Mouse (Mus musculus): Measurements from ENCODE around the gene Tmtc3. TPM values are rescaled to one million over a fixed set of nuclear protein-coding genes. Genes with fewer than 3 reads are reported as not detected.

The Tmtc3 gene
- 12.4 and 13.6 TPM in 2 replicates for polyA plus RNA-seq (2016; fragmentation: Nextera tagmentation; extraction: Ambion mirVana)

- under 1% methylated on average over 63 of the region's 63 CpGs for WGBS
- no peaks in the 10 kb centered on the region for H3K36me3 ChIP-seq
- H3K9ac ChIP-seq, result peak within 1 kb of the TSS; percentile 71
- peaks cover 4% of the 10 kb centered on the region; the same call in 1 of the 2 replicates for H3K4me1 ChIP-seq
- no peak within 1 kb of the TSS for H3K27ac ChIP-seq
- no peaks in the 10 kb centered on the region for H3K27me3 ChIP-seq (replicated peaks)
- peak within 1 kb of the TSS; percentile 80 for H3K4me2 ChIP-seq (replicated peaks)
- ATAC-seq (ENCODE audit: low FRiP score, low read depth), result peak; percentile 99
- peak within 1 kb of the TSS; percentile 77 for H3K4me3 ChIP-seq
- H3K9me3 ChIP-seq, result no peaks in the 10 kb centered on the region
Measured at GRCm38 (mm10) chr10:100487097-100487978, at the start of gene Tmtc3, which contains the start of gene Cep290. Tmtc3 (minus strand) TSS chr10:100487350. Cep290 (plus strand) TSS chr10:100487558.

GRCm38 (mm10) chr10:100524499-100525390, 37.6 kb upstream of the Tmtc3 start:
- 90% methylated on average over 9 of the region's 9 CpGs for WGBS

DNA sequence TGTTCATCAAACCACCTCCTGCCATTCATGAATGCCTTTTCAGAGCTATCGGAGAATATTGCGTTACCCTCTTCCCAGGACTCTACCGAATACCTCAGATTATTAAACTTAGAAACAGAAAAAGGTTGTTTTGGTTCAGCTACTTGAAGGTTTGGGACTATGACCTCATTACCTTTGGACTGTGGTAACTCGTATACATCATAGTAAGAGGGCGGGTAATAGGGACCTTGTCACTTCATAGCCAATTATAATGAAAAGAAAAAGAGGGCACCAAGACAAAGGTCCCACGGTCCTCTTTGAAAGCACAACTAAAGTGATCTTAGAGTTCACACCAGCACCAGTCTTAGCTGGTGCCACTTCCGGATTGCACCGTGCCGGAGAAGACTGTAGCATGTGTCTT, 35.2 kb upstream of the Tmtc3 start:
- H3K27ac ChIP-seq, result no peak overlapping the region
- ATAC-seq (ENCODE audit: low FRiP score, low read depth), result no peak
- WGBS, result 92% methylated on average over 9 of the region's 9 CpGs

More at GRCm38 (mm10) chr10:100524499-100525390, 37.6 kb upstream of the Tmtc3 start:
- ATAC-seq (ENCODE audit: low FRiP score, low read depth), result no peak
- no peak overlapping the region for H3K9ac ChIP-seq
- H3K4me3 ChIP-seq, result no peak overlapping the region
- H3K9me3 ChIP-seq, result no peaks in the 10 kb centered on the region
- H3K27ac ChIP-seq, result no peak overlapping the region
- H3K36me3 ChIP-seq, result peaks cover 4% of the 10 kb centered on the region; the same call in 1 of the 2 replicates
- no peaks in the 10 kb centered on the region for H3K27me3 ChIP-seq (replicated peaks)
- H3K4me2 ChIP-seq (replicated peaks), result no peak overlapping the region
- H3K4me1 ChIP-seq, result no peaks in the 10 kb centered on the region

DNA sequence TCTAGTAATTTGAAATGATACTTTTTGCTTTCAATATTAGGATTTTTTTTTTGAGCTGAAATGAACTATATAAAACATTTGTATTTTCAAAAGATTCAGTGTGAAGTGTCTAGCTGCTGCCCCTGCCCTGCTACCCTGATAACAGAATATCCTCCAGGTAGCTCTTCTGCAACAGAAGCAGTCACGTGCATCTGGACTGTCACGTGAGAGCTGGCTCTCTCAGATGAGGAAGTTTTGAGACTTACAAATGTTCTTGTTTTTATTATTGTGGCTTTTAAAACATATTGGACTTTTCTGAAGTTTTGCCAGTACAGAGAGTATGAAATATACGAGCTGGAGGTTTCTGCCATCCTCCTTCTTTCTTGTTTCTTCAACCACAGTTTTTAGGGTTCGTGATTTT, 34.5 kb upstream of the Tmtc3 start:
- Histone ChIP-seq H3K36me3 (peaks cover 7% of the 10 kb centered on the region; the same call in 1 of the 2 replicates), H3K9ac (no peak overlapping the region), H3K9me3 (no peaks in the 10 kb centered on the region), H3K4me1 (no peaks in the 10 kb centered on the region), H3K4me3 (no peak overlapping the region), H3K27ac (no peak overlapping the region), H3K27me3 (replicated peaks) (no peaks in the 10 kb centered on the region), H3K4me2 (replicated peaks) (no peak overlapping the region)
- ATAC-seq (ENCODE audit: low FRiP score, low read depth), result no peak
- WGBS, result 90% methylated on average over 4 of the region's 4 CpGs

More for the DNA sequence above, 35.2 kb upstream of the Tmtc3 start:
- no peak overlapping the region for H3K4me2 ChIP-seq (replicated peaks)
- no peak overlapping the region for H3K4me3 ChIP-seq
- H3K27me3 ChIP-seq (replicated peaks), result no peaks in the 10 kb centered on the region
- no peaks in the 10 kb centered on the region for H3K9me3 ChIP-seq
- no peaks in the 10 kb centered on the region for H3K4me1 ChIP-seq
- H3K9ac ChIP-seq, result no peak overlapping the region
- H3K36me3 ChIP-seq, result peaks cover 7% of the 10 kb centered on the region; the same call in 1 of the 2 replicates

GRCm38 (mm10) chr10:100508170-100508569, 21.0 kb upstream of the Tmtc3 start:
- Histone ChIP-seq H3K4me2 (replicated peaks) (no peak overlapping the region), H3K27ac (no peak overlapping the region), H3K4me3 (no peak overlapping the region), H3K36me3 (peaks cover 24% of the 10 kb centered on the region), H3K4me1 (no peaks in the 10 kb centered on the region), H3K9ac (no peak overlapping the region), H3K9me3 (no peaks in the 10 kb centered on the region), H3K27me3 (replicated peaks) (no peaks in the 10 kb centered on the region)
- WGBS, result 94% methylated on average over 1 of the region's 1 CpGs
- no peak for ATAC-seq (ENCODE audit: low FRiP score, low read depth)

DNA sequence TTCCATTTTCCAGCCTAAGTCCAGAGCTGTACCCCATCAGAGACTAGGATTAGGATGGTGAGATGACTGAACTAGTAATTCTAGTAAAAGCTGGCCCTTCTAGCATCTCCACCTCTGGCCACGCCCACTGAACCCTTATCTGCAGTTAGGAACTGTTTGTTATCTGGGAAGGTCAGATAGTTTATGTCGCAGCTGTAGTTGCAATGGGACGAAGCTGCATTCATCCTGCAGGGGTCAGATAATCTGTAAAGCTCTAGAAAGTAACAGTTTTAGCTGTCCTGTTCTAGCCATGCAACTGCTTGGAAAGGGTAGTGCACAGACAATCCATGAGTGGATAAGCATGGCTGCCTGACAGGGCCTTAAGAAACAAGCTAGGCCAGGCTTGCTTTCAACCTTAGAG, 11.2 kb upstream of the Tmtc3 start:
- no peak for ATAC-seq (ENCODE audit: low FRiP score, low read depth)
- 82% methylated on average over 3 of the region's 3 CpGs for whole genome bisulfite sequencing

DNA sequence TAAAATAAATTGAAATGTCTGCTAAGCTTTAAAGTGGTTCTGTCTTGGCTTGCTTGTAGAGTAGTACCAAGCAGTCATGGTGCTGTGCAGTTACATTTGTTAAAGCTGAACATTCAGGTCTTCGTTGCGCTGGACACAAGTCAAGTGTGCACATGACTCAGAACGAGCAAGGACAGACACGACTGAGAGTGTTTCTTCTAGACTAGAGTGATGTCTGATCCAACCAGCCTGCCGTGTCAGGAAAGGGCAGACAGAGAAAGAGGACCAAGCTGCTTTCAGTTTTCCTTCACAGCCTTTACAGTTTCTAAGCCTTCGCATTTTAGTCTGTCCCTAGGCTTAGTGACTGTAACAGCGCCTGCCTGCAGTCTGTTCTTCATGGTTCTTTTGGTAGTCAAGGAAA, 4.8 kb upstream of the Tmtc3 start:
- no peaks in the 10 kb centered on the region for H3K27me3 ChIP-seq (replicated peaks)
- H3K4me3 ChIP-seq, result no peak overlapping the region
- no peak overlapping the region for H3K27ac ChIP-seq
- H3K9ac ChIP-seq, result no peak overlapping the region
- no peaks in the 10 kb centered on the region for H3K4me1 ChIP-seq
- 94% methylated on average over 7 of the region's 7 CpGs for WGBS
- ATAC-seq (ENCODE audit: low FRiP score, low read depth), result no peak
- H3K9me3 ChIP-seq, result no peaks in the 10 kb centered on the region
- no peak overlapping the region for H3K4me2 ChIP-seq (replicated peaks)
- H3K36me3 ChIP-seq, result peaks cover 9% of the 10 kb centered on the region

More for the DNA sequence above, 11.2 kb upstream of the Tmtc3 start:
- no peaks in the 10 kb centered on the region for H3K9me3 ChIP-seq
- H3K27ac ChIP-seq, result no peak overlapping the region
- no peak overlapping the region for H3K4me3 ChIP-seq
- no peaks in the 10 kb centered on the region for H3K27me3 ChIP-seq (replicated peaks)
- no peak overlapping the region for H3K4me2 ChIP-seq (replicated peaks)
- peaks cover 35% of the 10 kb centered on the region for H3K36me3 ChIP-seq
- H3K4me1 ChIP-seq, result no peaks in the 10 kb centered on the region
- no peak overlapping the region for H3K9ac ChIP-seq

DNA sequence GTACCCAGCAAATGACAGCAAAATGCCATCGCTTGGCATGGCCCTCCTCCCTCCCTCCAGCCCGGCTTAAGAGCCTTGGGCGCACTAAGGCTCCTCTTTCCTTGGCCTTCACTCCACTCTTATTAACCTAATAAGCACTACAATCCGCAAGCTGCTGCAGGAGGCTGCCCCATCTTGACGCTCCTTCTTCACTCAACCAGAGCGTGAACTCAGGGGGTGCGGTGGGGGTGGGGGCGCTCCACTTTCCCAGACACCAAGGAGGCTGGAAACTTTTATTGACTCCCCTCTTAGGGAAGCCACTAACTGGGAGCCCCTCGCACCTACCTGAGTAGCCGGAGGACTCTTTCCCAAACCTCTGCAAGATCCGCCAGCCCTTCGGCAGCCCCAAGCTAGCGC, 451 bp downstream of the Tmtc3 start:
- H3K4me2 ChIP-seq (replicated peaks), result peak overlapping the region; percentile 80
- H3K9me3 ChIP-seq, result no peaks in the 10 kb centered on the region
- WGBS, result 0% methylated on average over 13 of the region's 13 CpGs
- H3K4me1 ChIP-seq, result peaks cover 4% of the 10 kb centered on the region; the same call in 1 of the 2 replicates
- ATAC-seq (ENCODE audit: low FRiP score, low read depth), result peak; percentile 46
- no peaks in the 10 kb centered on the region for H3K27me3 ChIP-seq (replicated peaks)
- H3K9ac ChIP-seq, result peak overlapping the region; percentile 71
- H3K27ac ChIP-seq, result no peak overlapping the region
- H3K36me3 ChIP-seq, result no peaks in the 10 kb centered on the region
- H3K4me3 ChIP-seq, result peak overlapping the region; percentile 77

DNA sequence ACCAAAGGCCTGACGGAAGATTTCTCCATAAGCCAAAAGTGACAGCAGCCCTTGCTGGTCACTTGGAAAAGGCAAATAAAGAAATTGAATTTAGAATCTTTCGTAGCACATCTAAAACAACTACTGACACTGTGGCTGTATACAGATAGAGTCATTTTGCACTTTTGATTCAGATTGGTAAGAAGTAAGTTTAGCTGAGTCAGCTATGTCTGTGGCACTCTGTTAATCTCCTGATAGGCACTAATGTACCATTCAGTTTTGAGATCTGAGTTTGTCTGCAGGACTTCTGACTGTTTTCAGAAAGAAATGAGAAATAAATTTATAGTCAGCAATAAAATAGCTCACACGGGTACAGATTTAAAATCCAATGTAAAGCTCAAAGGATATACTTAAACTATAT, 7.6 kb downstream of the Tmtc3 start:
- Histone ChIP-seq H3K27ac (no peak overlapping the region), H3K27me3 (replicated peaks) (no peaks in the 10 kb centered on the region), H3K4me3 (no peak overlapping the region), H3K9me3 (no peaks in the 10 kb centered on the region), H3K9ac (no peak overlapping the region), H3K4me1 (no peaks in the 10 kb centered on the region), H3K4me2 (replicated peaks) (no peak overlapping the region), H3K36me3 (peaks cover 12% of the 10 kb centered on the region)
- ATAC-seq (ENCODE audit: low FRiP score, low read depth), result no peak
- WGBS, result 90% methylated on average over 3 of the region's 3 CpGs

DNA sequence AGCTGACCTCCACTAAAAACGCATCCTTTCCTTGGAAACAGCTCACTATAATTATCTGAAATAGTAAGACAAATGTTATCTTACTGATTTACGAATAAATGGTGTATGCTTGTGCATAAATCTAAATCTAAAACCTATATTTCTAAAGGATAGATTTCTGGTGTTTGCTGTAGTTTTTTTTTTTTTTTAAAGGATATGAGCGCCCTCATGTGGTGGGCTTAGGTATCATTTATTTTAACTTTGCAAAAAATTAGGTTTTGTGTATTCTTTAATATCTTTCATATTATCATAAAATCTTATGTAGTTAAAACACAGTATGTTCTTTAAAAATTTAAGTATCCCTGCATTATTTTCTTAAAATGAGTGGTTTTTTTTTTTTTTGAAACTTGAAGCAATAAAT, 12.1 kb downstream of the Tmtc3 start:
- H3K27ac ChIP-seq, result no peak overlapping the region
- WGBS, result 61% methylated on average over 3 of the region's 3 CpGs
- H3K4me1 ChIP-seq, result no peaks in the 10 kb centered on the region
- H3K9me3 ChIP-seq, result no peaks in the 10 kb centered on the region
- H3K36me3 ChIP-seq, result peaks cover 20% of the 10 kb centered on the region
- H3K4me3 ChIP-seq, result no peak overlapping the region
- H3K4me2 ChIP-seq (replicated peaks), result no peak overlapping the region
- no peak for ATAC-seq (ENCODE audit: low FRiP score, low read depth)
- no peak overlapping the region for H3K9ac ChIP-seq
- H3K27me3 ChIP-seq (replicated peaks), result no peaks in the 10 kb centered on the region

- ATAC-seq (ENCODE audit: low FRiP score, low read depth), result no peak
- Histone ChIP-seq H3K27ac (no peak overlapping the region), H3K9ac (no peak overlapping the region), H3K4me2 (replicated peaks) (no peak overlapping the region), H3K4me1 (no peaks in the 10 kb centered on the region), H3K36me3 (peaks cover 14% of the 10 kb centered on the region), H3K4me3 (no peak overlapping the region), H3K27me3 (replicated peaks) (no peaks in the 10 kb centered on the region), H3K9me3 (no peaks in the 10 kb centered on the region)
Measured at GRCm38 (mm10) chr10:100460515-100460914, 26.6 kb downstream of the Tmtc3 start.

DNA sequence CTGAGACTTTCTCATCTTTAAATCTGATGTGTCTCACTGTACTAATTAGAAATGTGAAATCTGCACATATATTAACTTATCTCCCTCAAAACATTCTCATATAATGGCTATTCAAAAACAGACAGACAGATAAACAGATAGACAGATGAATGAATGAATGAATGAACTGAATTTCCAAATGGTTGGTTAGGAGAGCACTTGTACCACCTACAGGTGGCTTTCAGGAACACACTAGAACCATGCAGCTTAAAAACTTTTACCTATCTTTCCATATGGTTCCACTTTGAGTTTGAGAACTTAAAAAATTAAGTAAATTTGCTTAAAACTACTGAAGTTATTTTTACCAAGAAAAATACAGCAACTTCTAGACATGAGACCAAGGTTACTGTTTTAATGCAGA, 37.8 kb downstream of the Tmtc3 start:
- Histone ChIP-seq H3K4me3 (no peak overlapping the region), H3K27ac (no peak overlapping the region), H3K27me3 (replicated peaks) (no peaks in the 10 kb centered on the region), H3K9me3 (no peaks in the 10 kb centered on the region), H3K36me3 (peaks cover 5% of the 10 kb centered on the region), H3K4me1 (no peaks in the 10 kb centered on the region), H3K4me2 (replicated peaks) (no peak overlapping the region), H3K9ac (no peak overlapping the region)
- ATAC-seq (ENCODE audit: low FRiP score, low read depth), result no peak
